Mouse (Mus musculus) MEL (cell line): ENCODE data around the gene Lca5. TPM values are rescaled to one million over a fixed set of nuclear protein-coding genes. Genes with fewer than 3 reads are reported as not detected.

Experiments used
- DNase-seq: peaks from one replicate; pipeline ENCODE4 v3.0.0; 2011; ENCODE audit warnings: low read depth, low spot score
- H3K27ac ChIP-seq: 2 replicates; pipeline ENCODE4 v1.5.1; 2012; ENCODE audit warnings: low read depth, mild to moderate bottlenecking, control low read depth, low read length, moderate library complexity; ENCODE audit not compliant: control insufficient read depth
- H3K27me3 ChIP-seq, 2 experiments: fragments of 150-350 bp in 1 of 2; sonication (generic) in 1 of 2; 2 replicates each; pipeline ENCODE4 v1.6.1; 2012; ENCODE audit warnings: low read length in 2 of 2, mild to moderate bottlenecking in 2 of 2, improper control_type of control experiment in 1 of 2, moderate library complexity in 1 of 2; ENCODE audit not compliant: insufficient read depth in 2 of 2, control insufficient read depth in 1 of 2
- H3K36me3 ChIP-seq, 2 experiments: 2 replicates each; pipeline ENCODE4 v1.6.1; 2012 to 2014; ENCODE audit warnings: low read length in 2 of 2, improper control_type of control experiment in 1 of 2, inconsistent platforms in 1 of 2, mild to moderate bottlenecking in 1 of 2; ENCODE audit not compliant: insufficient read depth in 2 of 2, control insufficient read depth in 1 of 2
- H3K4me1 ChIP-seq, 2 experiments: fragments of 150-350 bp in 1 of 2; sonication (generic) in 1 of 2; 2 replicates each; pipeline ENCODE4 v1.6.1; 2012; ENCODE audit warnings: low read length in 2 of 2, improper control_type of control experiment in 1 of 2, mild to moderate bottlenecking in 1 of 2; ENCODE audit not compliant: insufficient read depth in 2 of 2, control insufficient read depth in 1 of 2
- H3K4me3 ChIP-seq, 2 experiments: fragments of 150-350 bp in 1 of 2; sonication (generic) in 1 of 2; 2 replicates each; pipeline ENCODE4 v1.5.1; 2012; ENCODE audit warnings: low read depth in 2 of 2, low read length in 2 of 2, mild to moderate bottlenecking in 2 of 2, moderate library complexity in 2 of 2, control low read depth in 1 of 2, improper control_type of control experiment in 1 of 2; ENCODE audit not compliant: control insufficient read depth in 1 of 2, insufficient read depth in 1 of 2
- H3K79me2 ChIP-seq: 2 replicates; pipeline ENCODE4 v1.6.1; 2012; ENCODE audit warnings: mild to moderate bottlenecking, low read length, moderate library complexity; ENCODE audit not compliant: control insufficient read depth, poor library complexity, insufficient read depth
- H3K9ac ChIP-seq: 2 replicates; pipeline ENCODE4 v1.6.1; 2012; ENCODE audit warnings: low read depth, mild to moderate bottlenecking, control low read depth, low read length, moderate library complexity; ENCODE audit not compliant: control insufficient read depth, poor library complexity, severe bottlenecking
- H3K9me3 ChIP-seq: fragments of 150-350 bp; sonication (generic); replicated peaks from 2 replicates; pipeline ENCODE4 v1.6.1; 2012; ENCODE audit warnings: mild to moderate bottlenecking, low read length, improper control_type of control experiment, moderate library complexity; ENCODE audit not compliant: insufficient read depth
- BHLHE40 ChIP-seq: IDR thresholded peaks from 2 replicates; pipeline ENCODE4 v1.6.1; 2012; ENCODE audit warnings: low read depth, mild to moderate bottlenecking, inconsistent platforms, low read length, improper control_type of control experiment, borderline replicate concordance
- CHD1 ChIP-seq: IDR thresholded peaks from 2 replicates; pipeline ENCODE4 v1.6.1; 2012; ENCODE audit warnings: low read depth, mild to moderate bottlenecking, inconsistent platforms, low read length, improper control_type of control experiment
- CHD2 ChIP-seq: IDR thresholded peaks from 2 replicates; pipeline ENCODE4 v1.6.1; 2011; ENCODE audit warnings: low read length, improper control_type of control experiment
- E2F4 ChIP-seq: IDR thresholded peaks from 2 replicates; pipeline ENCODE4 v1.6.1; 2011; ENCODE audit warnings: low read depth, low read length, improper control_type of control experiment, borderline replicate concordance
- GATA1 ChIP-seq: IDR thresholded peaks from 2 replicates; pipeline ENCODE4 v1.6.1; 2011; ENCODE audit warnings: low read depth, low read length, improper control_type of control experiment
- MAFK ChIP-seq: IDR thresholded peaks from 2 replicates; pipeline ENCODE4 v1.6.1; 2011; ENCODE audit warnings: low read depth, mild to moderate bottlenecking, low read length, improper control_type of control experiment, borderline replicate concordance
- MAZ ChIP-seq: IDR thresholded peaks from 2 replicates; pipeline ENCODE4 v1.6.1; 2012; ENCODE audit warnings: low read depth, mild to moderate bottlenecking, inconsistent platforms, low read length, improper control_type of control experiment
- POLR2AphosphoS5 ChIP-seq: IDR thresholded peaks from 2 replicates; pipeline ENCODE4 v1.6.1; 2012; ENCODE audit warnings: low read depth, borderline replicate concordance, mild to moderate bottlenecking, inconsistent platforms, low read length, moderate library complexity, mixed read lengths
- RAD21 ChIP-seq: IDR thresholded peaks from 2 replicates; pipeline ENCODE4 v1.6.1; 2011; ENCODE audit warnings: mild to moderate bottlenecking, low read depth, low read length, improper control_type of control experiment
- RCOR1 ChIP-seq: IDR thresholded peaks from 2 replicates; pipeline ENCODE4 v1.6.1; 2012; ENCODE audit warnings: low read depth, mild to moderate bottlenecking, inconsistent platforms, low read length, improper control_type of control experiment
- TAL1 ChIP-seq: IDR thresholded peaks from 2 replicates; pipeline ENCODE4 v1.6.1; 2012; ENCODE audit warnings: mild to moderate bottlenecking, inconsistent platforms, low read length, moderate library complexity, mixed read lengths
- UBTF ChIP-seq: IDR thresholded peaks from 2 replicates; pipeline ENCODE4 v1.6.1; 2012; ENCODE audit warnings: low read depth, mild to moderate bottlenecking, inconsistent platforms, low read length, improper control_type of control experiment, moderate library complexity, borderline replicate concordance; ENCODE audit not compliant: insufficient read depth
- USF1 ChIP-seq: IDR thresholded peaks from 2 replicates; pipeline ENCODE4 v1.6.1; 2014; ENCODE audit warnings: low read depth, mild to moderate bottlenecking, inconsistent platforms, low read length, improper control_type of control experiment, moderate library complexity
- polyA plus RNA-seq, 2 experiments: library from polyadenylated mRNA; stranded (reverse) in 1 of 2; unstranded in 1 of 2; fragments of >175 nt in 1 of 2; fragments of >200 nt in 1 of 2; gene quantifications; 2 replicates each; pipeline versions ENCODE4 v1.2.1 to v1.2.4; 2012; ENCODE audit warnings: low replicate concordance in 2 of 2, low read depth in 1 of 2; ENCODE audit not compliant: insufficient read length in 2 of 2, insufficient read depth in 1 of 2, missing spikeins in 1 of 2
- total RNA-seq: library from RNA; depleted of rRNA; stranded (reverse); fragments of 300-350 nt; gene quantifications from 2 replicates; pipeline ENCODE4 v1.2.3, GENCODE M21; 2012

Gene Lca5
- total and polyA plus RNA-seq, 3 experiments: not detected

GRCm38 (mm10) chr9:83400783-83401182 lies 40.1 kb downstream of the Lca5 start:
- Histone ChIP-seq H3K36me3 (no peaks in the 10 kb centered on the region), H3K27ac (no peak overlapping the region), H3K4me1 (no peaks in the 10 kb centered on the region), H3K9ac (no peak overlapping the region), H3K4me3 (no peak overlapping the region), H3K27me3 (no peaks in the 10 kb centered on the region; a peak in 1 of 4 replicates), H3K79me2 (no peaks in the 10 kb centered on the region), H3K9me3 (no peaks in the 10 kb centered on the region)
- no peak for DNase-seq
- TF ChIP-seq USF1 (no peak), BHLHE40 (no peak), CHD2 (no peak), CHD1 (no peak), POLR2AphosphoS5 (no peak), UBTF (no peak)

DNA sequence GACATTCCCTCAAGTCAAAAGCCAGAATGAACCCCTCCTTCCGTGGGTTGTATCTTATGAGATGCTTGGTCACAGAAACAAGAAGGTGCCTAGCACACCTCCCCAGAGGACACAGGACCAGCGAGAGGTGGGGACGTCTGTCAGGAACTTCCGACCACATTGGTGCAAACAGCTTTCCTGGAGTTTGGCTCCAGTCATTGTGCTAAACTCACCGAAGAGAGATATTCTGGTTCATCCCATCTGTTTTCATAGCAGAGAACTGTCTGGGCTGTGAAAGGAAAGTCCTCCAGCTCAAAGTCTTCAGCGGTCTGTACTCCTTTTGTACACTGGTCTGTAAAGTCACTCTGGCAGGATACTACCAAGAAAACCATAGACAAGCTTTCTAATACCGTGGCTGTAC lies 41.5 kb downstream of the Lca5 start:
- Histone ChIP-seq H3K4me1 (no peaks in the 10 kb centered on the region), H3K36me3 (no peaks in the 10 kb centered on the region), H3K4me3 (no peak overlapping the region), H3K9me3 (no peaks in the 10 kb centered on the region), H3K27me3 (no peaks in the 10 kb centered on the region; a peak in 1 of 4 replicates), H3K9ac (no peak overlapping the region), H3K79me2 (no peaks in the 10 kb centered on the region), H3K27ac (no peak overlapping the region)
- TF ChIP-seq BHLHE40 (no peak), MAFK (no peak), TAL1 (no peak), GATA1 (no peak), UBTF (no peak), E2F4 (no peak), POLR2AphosphoS5 (no peak), CHD2 (no peak), MAZ (no peak), RCOR1 (no peak)
- DNase-seq: no peak

DNA sequence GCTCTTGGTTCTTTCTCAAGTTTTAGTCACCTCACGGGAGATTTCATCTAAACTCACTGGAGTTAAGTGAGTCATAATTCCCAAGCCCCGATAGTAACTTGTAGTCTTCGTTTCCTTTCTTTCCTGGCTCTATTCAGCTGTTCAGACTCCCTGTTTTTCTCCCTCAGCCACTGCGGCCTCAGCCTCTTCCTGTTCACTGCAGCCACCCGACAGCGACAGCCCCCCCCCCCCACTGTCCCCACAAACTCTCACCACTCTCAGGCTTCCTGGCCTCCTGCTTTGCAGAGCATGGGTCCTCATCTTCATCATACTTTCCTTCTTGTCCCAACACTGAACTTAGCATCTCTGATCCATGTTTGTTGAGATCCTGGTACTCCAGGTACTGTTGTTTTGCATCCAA lies 42.7 kb downstream of the Lca5 start:
- H3K9me3 ChIP-seq: no peaks in the 10 kb centered on the region
- no peaks in the 10 kb centered on the region for H3K36me3 ChIP-seq
- no peak overlapping the region for H3K27ac ChIP-seq
- no peak overlapping the region for H3K4me3 ChIP-seq
- TF ChIP-seq RAD21: no peak
- DNase-seq: no peak
- no peaks in the 10 kb centered on the region for H3K4me1 ChIP-seq
- H3K79me2 ChIP-seq: no peaks in the 10 kb centered on the region
- H3K9ac ChIP-seq: no peak overlapping the region
- H3K27me3 ChIP-seq: no peaks in the 10 kb centered on the region; a peak in 1 of 4 replicates
